Mouse (Mus musculus) gastrocnemius, postnatal 4 days (tissue): ENCODE data around the gene Spata32. TPM values are rescaled to one million over a fixed set of nuclear protein-coding genes. Genes with fewer than 3 reads are reported as not detected.

Experiments
- total RNA-seq, 2 experiments: library from RNA; stranded (reverse); gene quantifications; 2 replicates each; pipeline ENCODE4 v1.2.3; 2021

The Spata32 gene
- total RNA-seq, 2 experiments from 2014 or later: not detected

Other genes with a start within 250 kb of the Spata32 start
- 10 to 100 TPM; 55.9 to 59.3 TPM for gene Nmt1, start 190.2 kb downstream of the Spata32 start, total RNA-seq
- gene Dcakd, start 190.1 kb downstream of the Spata32 start, total RNA-seq: 10 to 100 TPM; 69.0 to 73.1 TPM
- 10 to 100 TPM in 1 of 2 experiments, 1 to 10 TPM in 1; 9.3 to 12.4 TPM for gene Plcd3, start 116.8 kb downstream of the Spata32 start, total RNA-seq
- gene Acbd4, start 116.8 kb downstream of the Spata32 start, total RNA-seq: 10 to 100 TPM; 45.0 to 53.0 TPM
- 10 to 100 TPM; 26.9 to 29.6 TPM for gene Hexim1, start 102.2 kb downstream of the Spata32 start, total RNA-seq
- gene Hexim2, start 86.0 kb downstream of the Spata32 start, total RNA-seq: 1 to 10 TPM; 6.3 to 7.0 TPM
- gene Fmnl1, start 47.3 kb downstream of the Spata32 start, total RNA-seq: 1 to 10 TPM; 8.1 to 8.2 TPM
- not detected for gene 1700023F06Rik, start 9.9 kb downstream of the Spata32 start, total RNA-seq
- 1 to 10 TPM; 7.7 to 7.8 TPM for gene Map3k14, start 49.0 kb upstream of the Spata32 start, total RNA-seq
- 10 to 100 TPM; 11.7 to 12.2 TPM for gene Arhgap27, start 145.3 kb upstream of the Spata32 start, total RNA-seq
- gene Plekhm1, start 194.3 kb upstream of the Spata32 start, total RNA-seq: 10 to 100 TPM; 12.0 to 12.8 TPM